Mouse (Mus musculus) lung, postnatal 0 days (tissue): ENCODE measurements around the gene Pum3. TPM values are rescaled to one million over a fixed set of nuclear protein-coding genes. Genes with fewer than 3 reads are reported as not detected.

Experiments
- ATAC-seq: fragments of 200-750 bp; cut with Nextera tagmentation; 2 replicates; pipeline ENCODE4 v1.8.0; 2017; ENCODE audit warnings: moderate library complexity
- DNase-seq: peaks from one replicate; pipeline ENCODE4 v3.0.0-alpha.2; 2016; ENCODE audit warnings: low spot score
- H3K27ac ChIP-seq: fragments of 300-500 bp; sonication (generic); 2 replicates; pipeline ENCODE4 v1.5.1; 2014; ENCODE audit warnings: antibody characterized with exemption, mild to moderate bottlenecking, low read length, mixed read lengths
- H3K27me3 ChIP-seq: fragments of 300-500 bp; sonication (generic); replicated peaks from 2 replicates; pipeline ENCODE4 v1.6.1; 2014; ENCODE audit warnings: low read length, mixed read lengths; ENCODE audit not compliant: insufficient read depth
- H3K36me3 ChIP-seq: fragments of 300-500 bp; sonication (generic); 2 replicates; pipeline ENCODE4 v1.6.1; 2014; ENCODE audit warnings: low read length, mixed read lengths; ENCODE audit not compliant: insufficient read depth
- H3K4me1 ChIP-seq: fragments of 300-500 bp; sonication (generic); 2 replicates; pipeline ENCODE4 v1.6.1; 2014; ENCODE audit warnings: antibody characterized with exemption, low read depth, low read length, mixed read lengths; ENCODE audit not compliant: insufficient read depth
- H3K4me2 ChIP-seq: fragments of 300-500 bp; sonication (generic); replicated peaks from 2 replicates; pipeline ENCODE4 v1.6.1; 2014; ENCODE audit warnings: low read depth, mild to moderate bottlenecking, low read length, moderate library complexity, mixed read lengths
- H3K4me3 ChIP-seq: fragments of 300-500 bp; sonication (generic); 2 replicates; pipeline ENCODE4 v1.5.1; 2014; ENCODE audit warnings: low read depth, low read length
- H3K9ac ChIP-seq: fragments of 300-500 bp; sonication (generic); replicated peaks from 2 replicates; pipeline ENCODE4 v1.6.1; 2014; ENCODE audit warnings: low read depth, mild to moderate bottlenecking
- H3K9me3 ChIP-seq: fragments of 300-500 bp; sonication (generic); 2 replicates; pipeline ENCODE4 v1.6.1; 2016; ENCODE audit warnings: low read length, mixed read lengths
- CTCF ChIP-seq: IDR thresholded peaks from 2 replicates; pipeline ENCODE4 v1.5.1; 2016; ENCODE audit warnings: antibody characterized with exemption, mild to moderate bottlenecking
- EP300 ChIP-seq: IDR thresholded peaks from 2 replicates; pipeline ENCODE4 v1.6.1; 2016; ENCODE audit warnings: antibody characterized with exemption, mild to moderate bottlenecking, control low read depth
- WGBS: fragments of 180-500 bp; shearing (Covaris S2); extraction: QIAGEN DNeasy Blood & Tissue Kit; methylation state at CpG from one replicate; pipeline ENCODE4 v1.1.7; 2014; 5-methylcytosine and 5-hydroxymethylcytosine counted together
- polyA plus RNA-seq: library from polyadenylated mRNA; unstranded; fragments of >200 nt; fragmentation: Nextera tagmentation; extraction: Ambion mirVana; gene quantifications from 2 replicates; pipeline ENCODE4 v1.2.1, GENCODE M21; 2015

Pum3 gene
- polyA plus RNA-seq, 1 experiment from 2014 or later, result 41.1 TPM

- Histone ChIP-seq H3K4me3 (no peak overlapping the region), H3K9ac (no peak overlapping the region), H3K36me3 (no peaks in the 10 kb centered on the region), H3K4me2 (no peak overlapping the region), H3K27ac (no peak overlapping the region), H3K4me1 (no peaks in the 10 kb centered on the region), H3K9me3 (no peaks in the 10 kb centered on the region), H3K27me3 (no peaks in the 10 kb centered on the region)
- 35% methylated on average over 3 of the region's 3 CpGs for WGBS
- TF ChIP-seq EP300 (no peak), CTCF (no peak)
- DNase-seq (peak; percentile 20), ATAC-seq (peak; percentile 40; the same call in 1 of the 2 replicates)
Observed at GRCm38 (mm10) chr19:27369461-27370135, 60.0 kb downstream of the Pum3 start.

DNA sequence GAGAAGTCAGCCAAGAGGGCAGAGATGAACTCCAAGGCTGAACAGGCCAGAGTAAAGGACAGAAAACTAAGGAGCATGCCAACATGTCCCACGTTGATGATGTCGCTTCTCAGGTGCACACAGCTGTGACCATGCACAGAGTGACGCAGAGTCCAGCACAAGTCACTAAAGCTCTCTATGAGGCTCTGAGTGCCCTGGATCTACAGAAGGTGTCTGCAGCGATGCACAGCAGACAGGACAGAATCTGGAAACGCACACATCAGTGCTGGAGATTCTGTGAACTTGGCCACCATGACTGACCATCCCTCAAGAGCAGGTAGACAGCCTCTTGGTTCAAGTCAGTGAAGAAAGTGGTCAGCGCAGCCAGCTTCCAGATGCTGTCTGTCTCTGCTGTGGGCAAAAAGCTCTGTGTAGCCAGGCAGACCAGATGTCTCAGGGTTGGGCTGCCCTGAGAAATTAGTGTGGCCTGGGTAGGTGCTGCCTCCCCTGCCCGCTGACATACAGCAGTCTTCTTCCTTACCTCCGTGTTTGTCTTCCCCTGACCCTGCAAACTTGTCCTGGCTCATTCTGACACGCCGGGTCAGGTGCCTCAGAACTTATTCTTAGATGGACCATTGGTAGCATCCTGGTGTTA, 63.4 kb downstream of the Pum3 start:
- Histone ChIP-seq H3K4me3 (no peak overlapping the region), H3K4me1 (no peaks in the 10 kb centered on the region), H3K4me2 (no peak overlapping the region), H3K9ac (no peak overlapping the region), H3K27me3 (no peaks in the 10 kb centered on the region), H3K36me3 (no peaks in the 10 kb centered on the region), H3K9me3 (no peaks in the 10 kb centered on the region), H3K27ac (no peak overlapping the region)
- ATAC-seq, result no peak
- no peak for TF ChIP-seq CTCF
- no peak for TF ChIP-seq EP300
- WGBS, result 81% methylated on average over 10 of the region's 10 CpGs
- DNase-seq, result no peak

- ATAC-seq (peak; percentile 70), DNase-seq (peak; percentile 57)
- Histone ChIP-seq H3K4me1 (no peaks in the 10 kb centered on the region), H3K27ac (no peak overlapping the region), H3K9me3 (no peaks in the 10 kb centered on the region), H3K9ac (peak overlapping the region; percentile 43; the same call in 1 of the 2 replicates), H3K36me3 (no peaks in the 10 kb centered on the region), H3K4me3 (peak overlapping the region; percentile 28), H3K4me2 (peak overlapping the region; percentile 53), H3K27me3 (no peaks in the 10 kb centered on the region)
- no peak for TF ChIP-seq CTCF
- no peak for TF ChIP-seq EP300
- 4% methylated on average over 8 of the region's 8 CpGs for WGBS
Observed at GRCm38 (mm10) chr19:27364521-27364931, 65.1 kb downstream of the Pum3 start.

DNA sequence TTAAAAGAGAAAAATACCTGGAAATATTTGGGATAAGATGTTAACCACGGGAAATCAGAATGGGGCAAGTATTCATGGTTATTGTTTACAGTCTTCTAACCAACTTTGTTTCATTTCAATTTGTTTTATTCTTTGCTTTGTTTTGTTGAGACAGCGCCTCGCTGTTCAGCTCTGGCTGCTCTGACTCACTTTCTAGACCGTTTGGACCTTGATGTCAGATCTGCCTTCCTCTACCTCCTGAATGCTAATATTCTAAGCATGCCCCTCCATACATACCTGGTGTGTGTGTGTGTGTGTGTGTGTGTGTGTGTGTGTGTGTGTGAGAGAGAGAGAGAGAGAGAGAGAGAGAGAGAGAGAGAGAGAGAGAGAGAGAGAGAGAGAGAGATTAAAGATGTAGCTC, 65.7 kb downstream of the Pum3 start:
- no peaks in the 10 kb centered on the region for H3K4me1 ChIP-seq
- H3K4me3 ChIP-seq, result peak overlapping the region; percentile 28
- no peak overlapping the region for H3K27ac ChIP-seq
- H3K9me3 ChIP-seq, result no peaks in the 10 kb centered on the region
- WGBS, result 44% methylated on average over 4 of the region's 4 CpGs
- no peaks in the 10 kb centered on the region for H3K27me3 ChIP-seq
- H3K36me3 ChIP-seq, result no peaks in the 10 kb centered on the region
- no peak for DNase-seq
- ATAC-seq, result no peak
- H3K4me2 ChIP-seq, result peak overlapping the region; percentile 53
- TF ChIP-seq CTCF (no peak), EP300 (no peak)
- peak overlapping the region; percentile 43; the same call in 1 of the 2 replicates for H3K9ac ChIP-seq

- no peak overlapping the region for H3K4me2 ChIP-seq
- H3K4me3 ChIP-seq, result no peak overlapping the region
- no peak overlapping the region for H3K9ac ChIP-seq
- H3K9me3 ChIP-seq, result no peaks in the 10 kb centered on the region
- no peak for TF ChIP-seq CTCF
- TF ChIP-seq EP300, result no peak
- H3K36me3 ChIP-seq, result no peaks in the 10 kb centered on the region
- H3K27me3 ChIP-seq, result no peaks in the 10 kb centered on the region
- no peaks in the 10 kb centered on the region for H3K4me1 ChIP-seq
- ATAC-seq, result no peak
- no peak for DNase-seq
- H3K27ac ChIP-seq, result no peak overlapping the region
Observed at GRCm38 (mm10) chr19:27360381-27360780, 69.2 kb downstream of the Pum3 start.

- TF ChIP-seq EP300 (peak; percentile 94), CTCF (no peak)
Observed at GRCm38 (mm10) chr19:27351700-27352099, 77.9 kb downstream of the Pum3 start.

More at GRCm38 (mm10) chr19:27351700-27352099, 77.9 kb downstream of the Pum3 start:
- no peaks in the 10 kb centered on the region for H3K4me1 ChIP-seq
- WGBS, result 32% methylated on average over 6 of the region's 6 CpGs
- ATAC-seq (peak; percentile 90), DNase-seq (peak; percentile 82)
- no peak overlapping the region for H3K27ac ChIP-seq
- no peak overlapping the region for H3K4me2 ChIP-seq
- H3K9ac ChIP-seq, result no peak overlapping the region
- H3K27me3 ChIP-seq, result no peaks in the 10 kb centered on the region
- H3K36me3 ChIP-seq, result no peaks in the 10 kb centered on the region
- H3K4me3 ChIP-seq, result no peak overlapping the region
- no peaks in the 10 kb centered on the region for H3K9me3 ChIP-seq
